1 mouse cellular context compared by ENCODE assay signal in the genomic region with DNA sequence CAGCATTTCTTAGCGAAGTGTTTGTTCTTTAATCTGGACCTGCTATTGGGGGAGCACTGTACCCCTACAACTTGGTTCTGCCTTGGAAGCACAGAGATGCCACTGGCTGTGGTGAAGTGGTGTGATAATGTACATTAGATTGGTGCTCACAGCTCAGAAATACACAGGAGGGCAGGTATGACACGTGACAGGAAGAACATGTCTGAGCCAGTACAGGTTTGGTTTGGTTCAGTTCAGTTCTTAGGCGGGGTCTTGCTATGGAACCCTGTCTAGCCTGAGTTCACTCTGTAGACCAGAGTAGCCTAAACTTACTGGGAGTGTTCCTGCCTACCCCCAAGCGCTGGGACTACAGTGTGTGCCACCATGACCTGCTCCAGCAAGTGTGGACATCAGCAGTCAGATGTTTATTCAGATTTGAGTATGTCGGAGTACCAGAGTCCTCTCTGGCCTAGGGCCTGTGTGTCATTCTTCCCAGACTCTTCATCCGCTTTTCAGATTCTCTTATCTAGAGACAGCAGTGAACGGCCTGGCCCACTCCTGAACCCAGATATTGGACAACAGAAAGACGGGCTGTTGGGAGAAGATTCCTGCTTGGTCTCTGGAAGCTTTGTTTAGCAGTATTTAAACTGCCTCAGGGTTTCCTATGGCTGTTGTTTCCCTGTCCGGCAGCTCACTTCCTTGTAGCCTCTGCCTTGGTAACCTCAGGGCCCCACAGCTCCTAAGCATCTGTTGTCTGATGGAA.
TF ChIP-seq lines count a peak whose summit lies in the region.

No protein-coding gene starts in this region.

TF ChIP-seq in CH12.LX, 34 proteins besides CTCF, POLR2A, EP300 and RAD21 (continued from another document):
- TF ChIP-seq JUND (conservative IDR thresholded peaks at IDR 0.05; ENCODE audit: low read depth, low read length) (no peak), MXI1 (IDR thresholded peaks at IDR 0.05; ENCODE audit: low read depth, low read length) (peak; percentile 53; the same call in 1 of the 2 replicates), IRF4 (IDR thresholded peaks at IDR 0.05; ENCODE audit: low read depth, low read length) (0 out of 2 replicates have a peak, but pooled peaks have one; percentile 5), USF2 (conservative IDR thresholded peaks at IDR 0.05; ENCODE audit: low read depth, low read length) (peak; percentile 66; the same call in 1 of the 2 replicates), BHLHE40 (IDR thresholded peaks at IDR 0.05; ENCODE audit: low read depth, low read length) (peak; percentile 65), MAX (IDR thresholded peaks at IDR 0.05; ENCODE audit: low read length) (peak; percentile 69), SIN3A (IDR thresholded peaks at IDR 0.05; ENCODE audit: low read length) (peak; percentile 42; the same call in 1 of the 2 replicates)
